Mouse (Mus musculus): ENCODE data around the gene Sox6. TPM values are rescaled to one million over a fixed set of nuclear protein-coding genes. Genes with fewer than 3 reads are reported as not detected.

The Sox6 gene
- total and polyA plus RNA-seq, 3 experiments: 0.09 to 1.3 (median 0.90) TPM

GRCm38 (mm10) chr7:115910313-115910712, 128.3 kb downstream of the Sox6 start:
- no peaks in the 10 kb centered on the region for H3K9me3 ChIP-seq (replicated peaks; ENCODE audit: low read length)
- H3K27me3 ChIP-seq (replicated peaks): no peaks in the 10 kb centered on the region
- DNase-seq (ENCODE audit: extremely low read depth): no peak
- no peak overlapping the region for H3K4me2 ChIP-seq (ENCODE audit: insufficient read depth, low read depth, poor library complexity, severe bottlenecking)
- no peaks in the 10 kb centered on the region; the same call in 1 of the 2 replicates for H3K79me2 ChIP-seq (replicated peaks; ENCODE audit: control insufficient read depth, extremely low read depth, insufficient read depth, poor library complexity, severe bottlenecking)
- H3K36me3 ChIP-seq (replicated peaks in 1 of 2; ENCODE audit: control insufficient read depth in 1 of 2, insufficient read depth in 1 of 2, low read length in 1 of 2): no peaks in the 10 kb centered on the region
- TF ChIP-seq POLR2A (IDR thresholded peaks at IDR 0.05; ENCODE audit: low read depth, low read length) (no peak), TBP (conservative IDR thresholded peaks at IDR 0.05; ENCODE audit: low read depth, low read length) (no peak), USF1 (IDR thresholded peaks at IDR 0.05; ENCODE audit: low read depth, low read length) (no peak), CTCF (conservative IDR thresholded peaks at IDR 0.05 in 1 of 2, IDR thresholded peaks at IDR 0.05 in 1 of 2; ENCODE audit: low read depth in 2 of 2, low read length in 2 of 2) (no peak), EP300 (IDR thresholded peaks at IDR 0.05; ENCODE audit: low read length) (no peak), MAX (IDR thresholded peaks at IDR 0.05; ENCODE audit: low read length) (no peak), GABPA (IDR thresholded peaks at IDR 0.05; ENCODE audit: insufficient replicate concordance, low read depth, low read length) (no peak)
- no peak overlapping the region for H3K4me3 ChIP-seq (replicated peaks in 1 of 3; ENCODE audit: low read depth in 2 of 3, low read length in 2 of 3, poor library complexity in 1 of 3)
- in situ Hi-C loops (cut with MboI; ENCODE audit: low pct_ligation_motif_present, low pct_unique_long_range_greater_than_20kb, low sequenced_read_pairs): no loop called here
- H3K4me1 ChIP-seq (ENCODE audit: control insufficient read depth in 1 of 2, insufficient read depth in 2 of 2): peaks cover 0 to 12% of the 10 kb centered on the region in 2 experiments; a peak in 2 of 4 replicates
- H3K9ac ChIP-seq (ENCODE audit: insufficient read depth, low read depth): no peak overlapping the region
- H3K27ac ChIP-seq (ENCODE audit: insufficient read depth, low read depth): no peak overlapping the region
- dilution Hi-C loops (cut with MboI; ENCODE audit: extremely low pct_ligation_motif_present, extremely low pct_unique_long_range_greater_than_20kb, low sequenced_read_pairs): no loop called here

DNA sequence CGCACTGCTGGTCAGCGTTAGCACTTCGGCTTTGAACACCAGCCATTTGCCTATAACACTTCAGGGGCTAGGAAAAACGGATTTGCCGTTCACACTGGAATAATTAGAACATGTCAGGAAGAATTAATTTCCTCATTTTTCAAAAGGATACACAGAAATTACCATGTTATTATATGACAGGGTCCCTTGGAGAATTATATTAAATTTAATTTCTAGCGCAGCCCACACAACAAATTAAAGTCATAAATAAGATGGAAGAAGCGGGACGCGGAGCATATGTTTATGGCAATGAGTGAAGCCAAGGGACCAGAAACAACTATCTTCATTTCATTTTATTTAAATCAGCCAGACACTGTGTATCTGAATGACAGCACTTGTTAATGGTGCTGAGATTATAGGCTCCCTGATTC, 133.8 kb downstream of the Sox6 start:
- no peak for TF ChIP-seq BHLHE40 (IDR thresholded peaks at IDR 0.05; ENCODE audit: low read depth, low read length)
- TF ChIP-seq IRF4 (IDR thresholded peaks at IDR 0.05; ENCODE audit: low read depth, low read length): no peak
- no peak for TF ChIP-seq ETS1 (conservative IDR thresholded peaks at IDR 0.05; ENCODE audit: low read depth, low read length)
- TF ChIP-seq MEF2A (IDR thresholded peaks at IDR 0.05; ENCODE audit: borderline replicate concordance, low read depth, low read length): no peak
- no peak for TF ChIP-seq SMC3 (IDR thresholded peaks at IDR 0.05; ENCODE audit: low read depth, low read length)
- TF ChIP-seq HCFC1 (IDR thresholded peaks at IDR 0.05; ENCODE audit: low read depth, low read length): no peak
- TF ChIP-seq MAZ (IDR thresholded peaks at IDR 0.05; ENCODE audit: low read depth, low read length): no peak
- no peak for TF ChIP-seq ZNF384 (IDR thresholded peaks at IDR 0.05; ENCODE audit: low read depth, low read length)
- no peak for TF ChIP-seq ZC3H11A (IDR thresholded peaks at IDR 0.05; ENCODE audit: low read depth, low read length)
- TF ChIP-seq RCOR1 (conservative IDR thresholded peaks at IDR 0.05; ENCODE audit: low read depth, low read length): no peak
- no peak for TF ChIP-seq JUN (IDR thresholded peaks at IDR 0.05; ENCODE audit: insufficient read depth, low read depth, low read length)
- no peak for TF ChIP-seq EP300 (IDR thresholded peaks at IDR 0.05; ENCODE audit: low read length)
- no peak for TF ChIP-seq MXI1 (IDR thresholded peaks at IDR 0.05; ENCODE audit: low read depth, low read length)
- TF ChIP-seq USF2 (conservative IDR thresholded peaks at IDR 0.05; ENCODE audit: low read depth, low read length): no peak
- dilution Hi-C loops (cut with MboI; ENCODE audit: extremely low pct_ligation_motif_present, extremely low pct_unique_long_range_greater_than_20kb, low sequenced_read_pairs): no loop called here
- H3K27me3 ChIP-seq (replicated peaks): no peaks in the 10 kb centered on the region

More for the DNA sequence above, 133.8 kb downstream of the Sox6 start:
- no peak for DNase-seq (ENCODE audit: extremely low read depth)
- H3K36me3 ChIP-seq (replicated peaks in 1 of 2; ENCODE audit: control insufficient read depth in 1 of 2, insufficient read depth in 1 of 2, low read length in 1 of 2): no peaks in the 10 kb centered on the region
- H3K4me3 ChIP-seq (replicated peaks in 1 of 3; ENCODE audit: low read depth in 2 of 3, low read length in 2 of 3, poor library complexity in 1 of 3): no peak overlapping the region
- no peaks in the 10 kb centered on the region for H3K79me2 ChIP-seq (replicated peaks; ENCODE audit: control insufficient read depth, extremely low read depth, insufficient read depth, poor library complexity, severe bottlenecking)
- H3K9me3 ChIP-seq (replicated peaks; ENCODE audit: low read length): no peaks in the 10 kb centered on the region
- no peak overlapping the region for H3K27ac ChIP-seq (ENCODE audit: insufficient read depth, low read depth)
- H3K4me2 ChIP-seq (ENCODE audit: insufficient read depth, low read depth, poor library complexity, severe bottlenecking): no peak overlapping the region
- H3K9ac ChIP-seq (ENCODE audit: insufficient read depth, low read depth): no peak overlapping the region
- no peaks in the 10 kb centered on the region for H3K4me1 ChIP-seq (ENCODE audit: control insufficient read depth in 1 of 2, insufficient read depth in 2 of 2)
- in situ Hi-C loops (cut with MboI; ENCODE audit: low pct_ligation_motif_present, low pct_unique_long_range_greater_than_20kb, low sequenced_read_pairs): no loop called here
